Mouse (Mus musculus): ENCODE measurements around the gene Snu13.
A peak's percentile ranks its signal among the peaks of the same experiment; 100 is the strongest.

Snu13 gene

DNA sequence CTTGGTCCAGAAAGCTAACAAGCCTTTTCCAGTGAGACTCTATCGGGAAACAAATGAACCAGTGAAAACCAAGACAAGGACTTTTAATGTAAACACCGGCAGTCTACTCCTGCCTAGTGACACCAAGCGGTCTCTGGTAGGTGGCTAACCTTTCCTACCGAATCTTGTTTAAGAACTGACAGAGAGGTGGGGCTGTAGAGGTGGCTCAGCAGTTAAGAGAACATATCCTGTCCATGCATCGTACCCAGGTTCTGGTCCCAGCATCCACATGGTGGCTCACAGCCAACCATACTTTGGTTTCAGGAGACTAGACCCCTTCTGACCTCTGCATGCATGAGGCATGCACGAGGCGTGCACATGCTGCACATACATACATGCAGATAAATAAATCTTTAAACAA, 20.1 kb downstream of the Snu13 start:
- no peak for DNase-seq (ENCODE audit: low spot score)

DNA sequence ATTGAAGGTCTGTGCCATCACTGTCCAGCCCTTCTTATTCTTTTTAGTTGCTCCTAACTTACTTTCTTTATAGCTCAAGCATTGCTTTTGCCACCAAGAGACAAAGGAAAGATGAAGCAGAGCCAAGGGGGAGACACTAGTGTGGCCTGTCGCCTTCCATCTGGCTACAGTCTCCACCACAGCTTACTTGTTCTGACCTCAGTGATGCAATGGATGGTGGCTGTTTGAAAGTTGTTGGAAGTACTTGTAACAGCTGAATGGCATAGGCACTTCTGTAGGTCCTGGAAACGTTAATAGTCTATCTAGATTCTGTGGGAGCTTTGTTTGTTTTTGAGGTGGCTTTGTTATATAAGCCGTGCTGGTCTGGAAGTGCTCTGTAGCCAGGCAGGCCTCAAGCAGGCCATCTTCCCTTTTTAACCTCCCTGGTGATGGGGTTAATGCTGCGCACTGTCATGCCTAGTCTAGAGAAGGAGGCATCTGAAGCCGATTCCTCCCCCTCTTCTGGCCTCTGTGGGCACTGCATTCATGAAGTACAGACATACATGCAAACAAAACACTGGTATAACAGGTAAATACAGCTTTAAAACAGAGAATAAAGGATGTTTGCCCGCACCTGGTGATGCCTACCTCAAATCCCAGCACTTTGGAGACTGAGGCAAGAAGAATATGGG, 23.3 kb downstream of the Snu13 start:
- no peak for DNase-seq (ENCODE audit: low spot score)

DNA sequence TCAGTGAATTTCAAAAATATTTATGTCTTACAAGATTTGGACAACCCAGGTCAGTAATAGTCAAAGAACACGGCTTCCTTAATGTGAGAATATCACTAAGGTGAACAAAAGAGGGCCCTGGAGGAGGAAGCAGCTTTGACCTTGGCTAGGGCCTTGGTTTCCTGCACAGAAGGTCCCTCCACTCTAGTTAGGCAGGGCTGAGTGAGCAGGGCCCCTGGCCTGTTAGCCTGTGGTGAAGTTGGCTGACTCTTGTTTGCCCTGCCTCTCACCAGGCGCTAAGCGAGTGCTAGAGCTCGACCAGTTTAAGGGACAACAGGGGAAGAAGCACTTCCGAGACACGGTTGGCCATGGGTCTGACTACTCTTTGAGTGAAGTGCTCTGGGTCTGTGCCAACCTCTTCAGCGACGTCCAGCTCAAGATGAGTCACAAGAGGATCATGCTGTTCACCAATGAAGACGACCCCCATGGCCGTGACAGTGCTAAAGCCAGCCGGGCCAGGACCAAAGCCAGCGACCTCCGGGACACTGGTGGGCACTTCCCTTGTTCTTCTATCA, 24.8 kb downstream of the Snu13 start:
- peak; percentile 25 for DNase-seq (ENCODE audit: low spot score)

DNA sequence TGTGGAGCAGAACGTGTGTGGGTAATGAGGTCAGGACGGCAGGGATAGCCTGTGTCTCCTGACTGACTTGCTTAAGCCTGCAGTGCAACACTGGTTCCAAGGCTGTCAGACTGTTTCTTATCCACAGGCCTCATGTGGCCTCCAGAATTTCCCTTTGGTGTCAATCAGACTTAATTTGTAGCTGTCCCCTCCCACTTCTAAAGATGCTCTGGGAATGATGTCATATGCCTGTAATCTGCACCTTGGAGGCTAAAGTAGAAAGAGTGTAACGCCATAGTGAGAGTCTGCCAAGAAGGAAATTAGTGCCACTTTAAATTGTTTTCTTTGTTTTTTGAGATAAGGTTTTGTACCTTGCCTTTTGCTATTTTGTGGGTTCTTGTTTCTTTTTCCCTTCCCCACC, 28.1 kb downstream of the Snu13 start:
- DNase-seq (ENCODE audit: low spot score): no peak

DNA sequence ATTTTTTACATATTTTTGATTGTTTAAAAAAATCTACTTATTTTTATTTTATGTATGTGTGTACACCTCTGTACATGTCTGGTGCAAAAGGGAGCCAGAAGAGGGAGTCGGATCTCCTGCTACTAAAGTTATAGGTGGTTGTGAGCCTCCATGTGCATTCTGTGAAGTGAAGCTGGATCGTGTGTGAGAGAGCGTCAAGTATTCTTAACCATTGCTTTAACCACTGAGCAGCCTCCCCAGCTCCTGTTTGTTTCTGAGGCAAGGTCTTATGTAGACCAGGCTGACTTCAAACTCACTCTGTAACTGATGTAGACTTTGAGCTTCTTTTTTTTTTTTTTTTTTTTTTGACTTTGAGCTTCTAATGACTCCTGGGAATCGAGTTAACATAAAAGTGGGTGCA, 29.9 kb downstream of the Snu13 start:
- DNase-seq (ENCODE audit: low spot score): no peak

DNA sequence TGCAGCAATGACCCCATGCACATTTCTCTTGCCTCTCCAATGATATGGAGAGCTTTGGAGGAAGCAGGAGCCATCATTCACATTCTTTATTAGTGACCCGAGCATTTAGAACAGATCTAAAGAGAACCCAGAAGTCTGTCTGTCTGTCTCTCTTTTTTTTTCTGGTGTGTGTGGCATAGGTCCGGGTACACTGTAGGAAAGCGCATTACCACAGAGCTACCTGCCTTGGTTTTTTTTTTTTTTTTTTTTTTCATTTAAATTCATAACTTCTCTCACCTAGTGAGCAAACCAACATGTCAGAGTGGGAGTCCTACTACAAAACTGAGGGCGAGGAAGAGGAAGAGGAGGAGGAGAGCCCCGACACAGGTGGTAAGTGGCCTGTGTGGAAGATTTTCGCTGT, 30.6 kb downstream of the Snu13 start:
- DNase-seq (ENCODE audit: low spot score): no peak

DNA sequence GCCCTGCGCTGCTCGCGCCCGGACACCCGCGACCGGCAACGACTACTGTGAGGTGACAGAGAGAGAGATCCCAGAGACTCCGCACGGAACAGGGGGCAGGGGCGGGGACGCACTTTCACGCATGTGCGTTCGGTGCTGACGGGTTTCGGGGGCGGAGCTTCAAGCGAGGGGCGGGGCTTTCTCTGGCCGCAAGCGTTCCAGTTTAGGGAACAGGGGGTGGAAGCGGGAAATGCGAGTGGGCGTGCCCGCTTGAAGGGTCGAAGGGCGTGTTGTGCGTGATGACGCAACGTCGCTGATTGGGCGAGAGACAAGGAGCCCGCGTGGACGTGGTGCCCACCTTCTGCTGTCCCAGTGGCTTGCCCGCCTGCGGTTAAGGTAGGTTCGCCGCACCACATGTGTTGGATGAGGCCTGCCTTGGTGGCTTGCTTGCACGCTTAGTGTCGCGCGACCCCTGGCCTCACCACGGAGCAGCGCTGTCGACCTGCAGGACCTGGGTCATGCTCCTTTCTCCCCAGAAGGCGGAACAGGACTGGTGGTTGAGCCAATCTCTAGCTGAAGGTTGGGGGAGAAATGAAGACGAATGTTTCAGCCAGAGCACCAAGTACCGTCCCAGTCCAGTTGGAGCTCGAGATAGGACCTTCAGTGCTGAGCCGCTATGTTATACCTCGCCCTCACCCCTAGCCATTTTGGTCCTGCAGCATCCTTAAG, 31.1 kb downstream of the Snu13 start:
- DNase-seq (ENCODE audit: low spot score): peak; percentile 99

DNA sequence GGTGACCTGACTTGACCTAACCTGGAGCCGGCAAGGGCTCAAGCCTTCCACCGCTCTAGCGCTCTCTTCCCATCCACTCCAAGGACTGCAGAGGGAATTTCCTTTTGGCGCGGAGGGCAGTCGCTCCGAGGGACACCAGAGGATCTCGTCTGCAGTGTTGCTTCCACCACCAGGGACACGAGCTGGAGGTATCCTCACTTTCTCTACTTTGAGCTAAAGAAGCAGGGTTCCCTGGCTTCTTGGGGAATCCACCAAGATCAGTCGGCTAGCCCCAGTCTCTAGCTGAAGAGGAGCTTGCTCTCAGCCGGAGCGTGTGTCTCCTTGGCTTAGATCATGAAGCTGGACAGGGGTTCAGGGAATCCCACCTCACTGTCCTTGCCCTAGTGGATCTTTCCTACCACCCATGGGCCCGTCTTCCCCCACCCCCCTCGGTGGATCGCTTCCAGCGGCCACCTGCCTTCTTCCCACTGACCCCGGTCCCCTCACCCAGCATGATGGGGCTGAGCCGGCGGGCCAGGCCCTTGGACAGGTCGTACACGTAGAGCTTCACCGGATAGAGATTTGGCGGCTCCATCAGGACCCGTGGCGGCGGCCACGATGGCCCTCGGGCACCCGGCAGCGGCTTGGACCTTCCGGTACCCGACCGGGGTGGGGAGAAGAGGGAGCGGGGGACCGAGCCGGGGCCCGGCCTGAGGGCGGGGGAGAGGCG, 31.9 kb downstream of the Snu13 start:
- peak; percentile 38 for DNase-seq (ENCODE audit: low spot score)

DNA sequence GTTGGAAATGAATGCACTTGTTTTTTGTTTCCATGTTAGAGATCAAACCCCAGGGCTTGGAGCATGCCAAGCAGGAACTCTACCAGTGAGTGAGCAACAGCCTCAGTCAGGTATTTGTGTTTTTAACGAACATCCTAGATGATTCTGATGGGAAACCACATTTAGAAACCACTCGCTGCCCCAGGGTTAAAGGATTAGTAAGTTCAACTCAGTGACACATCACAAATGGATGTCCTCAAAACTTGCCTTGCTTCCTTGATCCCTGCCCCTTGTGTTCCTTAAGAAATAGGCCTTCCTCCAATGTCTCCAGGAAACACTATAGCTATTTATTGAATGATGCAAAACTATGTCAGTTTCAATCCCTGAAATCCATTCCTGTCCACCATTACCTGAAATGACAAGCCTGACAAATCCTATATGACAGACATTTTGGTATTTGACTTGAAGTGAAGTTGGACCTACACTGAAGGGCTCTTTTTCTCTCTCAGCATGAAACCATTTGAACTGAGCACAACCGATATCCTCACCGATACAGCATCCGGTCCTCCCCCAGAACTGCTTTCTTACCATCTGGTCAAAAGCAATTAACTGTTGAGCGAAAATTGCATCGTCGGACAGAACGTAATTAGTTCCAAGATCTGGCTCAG, 32.5 kb downstream of the Snu13 start:
- no peak for DNase-seq (ENCODE audit: low spot score)

DNA sequence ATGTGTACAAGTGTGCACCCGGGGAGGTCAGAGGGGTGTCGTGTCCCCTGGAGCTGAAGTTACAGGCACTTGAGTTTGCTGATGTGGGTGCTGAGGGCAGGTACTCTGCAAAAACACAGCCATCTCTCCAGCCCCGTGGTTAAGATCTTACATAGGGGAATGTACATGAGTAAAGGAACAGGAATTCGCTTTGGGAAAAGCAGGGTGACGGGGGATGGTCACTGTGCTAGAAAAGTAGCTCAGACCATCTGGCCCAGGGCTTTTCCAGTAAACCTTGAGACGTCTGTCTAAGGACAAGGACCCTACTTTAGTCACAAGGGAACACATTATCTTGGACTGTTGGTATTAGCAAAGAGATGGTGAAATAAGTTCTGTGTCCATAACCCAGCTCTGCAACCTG, 35.5 kb downstream of the Snu13 start:
- no peak for DNase-seq (ENCODE audit: low spot score)

DNA sequence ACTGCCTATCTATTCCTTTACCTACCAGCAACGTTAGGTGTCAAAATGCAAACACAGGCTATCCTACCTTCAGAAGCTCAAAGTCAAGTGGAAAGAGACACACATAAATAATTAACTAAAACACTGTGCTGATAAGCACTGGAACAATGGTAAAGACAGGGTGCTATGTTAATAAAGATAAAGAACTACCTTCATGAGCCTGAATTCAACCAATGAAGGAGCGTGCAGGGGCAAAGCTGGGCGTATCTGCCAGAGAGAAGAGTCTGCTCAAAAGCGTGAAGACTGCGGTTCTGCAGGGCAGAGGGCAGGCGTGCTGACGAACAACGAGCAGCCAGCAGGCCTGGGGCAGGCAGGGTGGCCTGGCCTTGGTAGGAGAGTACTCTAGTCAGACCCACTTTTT, 43.1 kb downstream of the Snu13 start:
- DNase-seq (ENCODE audit: low spot score): no peak

DNA sequence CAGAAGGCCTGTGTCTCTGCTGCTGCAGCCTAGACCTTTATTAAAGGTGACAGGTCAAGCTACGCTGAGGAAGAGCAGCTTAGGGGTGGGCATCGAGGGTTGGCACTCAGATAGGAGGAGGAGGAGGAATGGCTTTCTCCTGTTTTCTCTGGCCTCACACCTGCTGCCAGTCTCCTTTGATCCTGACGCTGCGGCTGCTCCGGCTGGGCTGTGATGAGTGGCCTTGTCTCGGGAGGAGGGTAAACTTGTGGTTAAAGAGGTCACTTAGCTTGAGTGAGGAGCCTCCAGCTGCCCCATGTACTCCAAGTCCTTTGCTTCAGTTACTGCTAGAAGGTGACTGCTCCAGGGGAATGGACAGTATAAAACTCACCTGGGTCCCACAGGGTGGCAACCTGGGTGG, 53.4 kb downstream of the Snu13 start:
- DNase-seq (ENCODE audit: low spot score): no peak

DNA sequence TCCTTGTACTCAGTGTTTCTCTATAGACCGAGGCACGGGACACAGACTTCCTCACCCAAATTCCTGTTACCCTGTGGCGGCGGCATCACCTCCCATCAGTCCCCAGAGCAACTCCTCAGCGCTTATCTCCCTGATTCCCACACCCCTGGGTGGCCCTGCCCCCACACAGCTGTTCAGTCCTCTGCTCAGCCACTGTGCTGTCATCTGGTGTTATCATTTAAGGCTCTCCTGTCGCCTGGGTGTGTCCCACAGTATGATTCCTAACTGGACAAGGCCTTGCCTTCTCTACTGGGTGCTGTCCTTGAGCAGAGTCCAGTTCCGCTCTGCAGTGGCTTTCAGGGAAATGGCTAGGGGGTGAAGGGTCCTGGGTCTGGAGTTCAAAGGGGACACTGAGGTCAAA, 56.8 kb downstream of the Snu13 start:
- no peak for DNase-seq (ENCODE audit: low spot score)

Data from ovary, postnatal 36 days (tissue).